Mouse (Mus musculus) stomach, embryonic 15.5 days (tissue): ENCODE measurements around the gene Atp5s. TPM values are rescaled to one million over a fixed set of nuclear protein-coding genes. Genes with fewer than 3 reads are reported as not detected.

Experiments
- ATAC-seq: fragments of 200-750 bp; cut with Nextera tagmentation; 2 replicates; pipeline ENCODE4 v1.8.0; 2017; ENCODE audit warnings: low read depth, moderate number of reproducible peaks, moderate TSS enrichment; ENCODE audit not compliant: insufficient read depth, low FRiP score
- H3K27ac ChIP-seq: fragments of 300-500 bp; sonication (generic); 2 replicates; pipeline ENCODE4 v1.5.1; 2015; ENCODE audit warnings: mild to moderate bottlenecking, inconsistent platforms
- H3K27me3 ChIP-seq: fragments of 300-500 bp; sonication (generic); replicated peaks from 2 replicates; pipeline ENCODE4 v1.6.1; 2015; ENCODE audit warnings: inconsistent platforms
- H3K36me3 ChIP-seq: fragments of 300-500 bp; sonication (generic); 2 replicates; pipeline ENCODE4 v1.6.1; 2015; ENCODE audit warnings: inconsistent platforms
- H3K4me1 ChIP-seq: fragments of 300-500 bp; sonication (generic); 2 replicates; pipeline ENCODE4 v1.6.1; 2015; ENCODE audit warnings: inconsistent platforms
- H3K4me2 ChIP-seq: fragments of 300-500 bp; sonication (generic); 2 replicates; pipeline ENCODE4 v1.6.1; 2015; ENCODE audit warnings: mild to moderate bottlenecking, inconsistent platforms
- H3K4me3 ChIP-seq: fragments of 300-500 bp; sonication (generic); replicated peaks from 2 replicates; pipeline ENCODE4 v1.5.1; 2015; ENCODE audit warnings: inconsistent platforms
- H3K9ac ChIP-seq: fragments of 300-500 bp; sonication (generic); 2 replicates; pipeline ENCODE4 v1.6.1; 2015; ENCODE audit warnings: inconsistent platforms
- H3K9me3 ChIP-seq: fragments of 300-500 bp; sonication (generic); 2 replicates; pipeline ENCODE4 v1.6.1; 2016; ENCODE audit warnings: inconsistent platforms
- WGBS: fragments of 180-500 bp; shearing (Covaris S2); methylation state at CpG from one replicate; pipeline ENCODE4 v1.1.7; 2015; 5-methylcytosine and 5-hydroxymethylcytosine counted together
- polyA plus RNA-seq: library from polyadenylated mRNA; unstranded; fragments of >200 nt; fragmentation: Nextera tagmentation; extraction: Ambion mirVana; gene quantifications from 2 replicates; pipeline ENCODE4 v1.2.1, GENCODE M21; 2015

Atp5s gene
- polyA plus RNA-seq, 1 experiment from 2014 or later = 28.2 TPM

GRCm38 (mm10) chr12:69761603-69762002 is 36.9 kb downstream of the Atp5s start:
- Histone ChIP-seq H3K4me2 (no peak overlapping the region), H3K9ac (no peak overlapping the region), H3K27ac (no peak overlapping the region), H3K4me1 (peaks cover 11% of the 10 kb centered on the region), H3K4me3 (no peak overlapping the region), H3K36me3 (no peaks in the 10 kb centered on the region), H3K9me3 (no peaks in the 10 kb centered on the region), H3K27me3 (no peaks in the 10 kb centered on the region)
- no peak for ATAC-seq
- 71% methylated on average over 2 of the region's 2 CpGs for WGBS

DNA sequence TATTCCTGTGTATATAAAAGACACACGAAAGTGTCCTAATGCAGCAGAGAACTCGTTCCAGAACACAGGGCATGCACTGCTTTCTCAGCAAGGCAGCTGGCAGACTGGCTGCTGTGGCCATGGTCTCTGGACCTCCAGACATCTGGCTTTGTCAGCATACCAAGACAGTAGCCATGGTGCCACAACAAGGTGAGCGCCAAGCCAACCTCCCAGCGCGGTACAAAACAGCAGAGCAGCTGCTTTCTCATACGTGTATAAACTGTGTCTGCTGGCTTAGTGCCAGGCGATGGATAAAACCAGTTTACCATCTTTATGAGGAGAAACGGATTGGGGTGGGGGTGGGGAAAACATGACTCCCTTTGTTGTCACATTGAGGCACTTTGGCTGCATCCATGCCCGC is 40.8 kb downstream of the Atp5s start:
- no peaks in the 10 kb centered on the region for H3K36me3 ChIP-seq
- H3K4me3 ChIP-seq = no peak overlapping the region
- H3K9me3 ChIP-seq = no peaks in the 10 kb centered on the region
- H3K4me2 ChIP-seq = no peak overlapping the region
- WGBS = 58% methylated on average over 9 of the region's 9 CpGs
- H3K27me3 ChIP-seq = no peaks in the 10 kb centered on the region
- no peak for ATAC-seq
- no peak overlapping the region for H3K27ac ChIP-seq
- H3K9ac ChIP-seq = no peak overlapping the region
- no peaks in the 10 kb centered on the region for H3K4me1 ChIP-seq

DNA sequence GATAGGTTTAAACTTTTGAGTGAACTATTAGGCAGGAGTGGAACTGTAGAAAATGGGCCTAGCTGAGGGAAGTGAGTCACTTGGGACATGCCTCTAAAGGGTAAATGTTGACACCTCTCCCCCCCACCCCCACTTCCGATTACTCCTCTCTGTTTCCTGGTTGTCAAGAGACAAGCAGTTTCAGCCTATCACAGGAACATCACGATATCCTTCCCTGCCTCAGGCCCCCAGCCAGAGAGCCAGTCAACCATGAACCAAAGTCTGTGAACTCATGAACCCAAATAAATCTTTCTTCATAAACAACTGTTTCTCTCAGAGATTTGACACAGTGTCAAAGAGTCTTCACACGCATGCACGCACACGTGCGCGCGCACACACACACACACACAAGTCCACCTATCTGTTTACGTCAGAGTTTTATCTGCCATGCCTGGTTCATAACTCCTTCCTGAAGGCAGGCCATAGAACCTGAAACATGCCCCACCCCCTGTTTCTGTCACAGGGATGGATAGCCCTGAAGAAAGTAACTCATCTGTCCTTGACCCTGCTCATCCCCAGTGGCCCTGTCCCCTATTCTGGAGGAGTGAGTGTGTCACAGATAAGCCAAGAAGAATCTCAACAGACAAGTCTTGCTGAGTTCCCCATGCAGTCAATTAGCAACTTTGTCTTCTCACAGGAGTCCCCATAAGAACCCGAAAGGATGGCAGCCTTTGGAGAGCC is 41.6 kb downstream of the Atp5s start:
- H3K4me1 ChIP-seq = no peaks in the 10 kb centered on the region
- no peak overlapping the region for H3K27ac ChIP-seq
- H3K9ac ChIP-seq = no peak overlapping the region
- no peak overlapping the region for H3K4me3 ChIP-seq
- ATAC-seq = no peak
- H3K9me3 ChIP-seq = no peaks in the 10 kb centered on the region
- no peak overlapping the region for H3K4me2 ChIP-seq
- H3K36me3 ChIP-seq = no peaks in the 10 kb centered on the region
- 76% methylated on average over 10 of the region's 10 CpGs for WGBS
- H3K27me3 ChIP-seq = no peaks in the 10 kb centered on the region

GRCm38 (mm10) chr12:69767476-69768258 is 42.9 kb downstream of the Atp5s start:
- Histone ChIP-seq H3K4me1 (no peaks in the 10 kb centered on the region), H3K4me2 (no peak overlapping the region), H3K4me3 (no peak overlapping the region), H3K9me3 (no peaks in the 10 kb centered on the region), H3K9ac (no peak overlapping the region), H3K27me3 (no peaks in the 10 kb centered on the region), H3K27ac (no peak overlapping the region), H3K36me3 (no peaks in the 10 kb centered on the region)
- 54% methylated on average over 9 of the region's 9 CpGs for WGBS
- no peak for ATAC-seq

- no peak overlapping the region for H3K9ac ChIP-seq
- H3K4me3 ChIP-seq = no peak overlapping the region
- H3K36me3 ChIP-seq = no peaks in the 10 kb centered on the region
- no peaks in the 10 kb centered on the region for H3K9me3 ChIP-seq
- no peaks in the 10 kb centered on the region for H3K4me1 ChIP-seq
- no peaks in the 10 kb centered on the region for H3K27me3 ChIP-seq
- ATAC-seq = no peak
- H3K4me2 ChIP-seq = no peak overlapping the region
- H3K27ac ChIP-seq = no peak overlapping the region
- 74% methylated on average over 2 of the region's 2 CpGs for WGBS
Observed at GRCm38 (mm10) chr12:69768841-69769240, 44.1 kb downstream of the Atp5s start.

GRCm38 (mm10) chr12:69776607-69777340 is 52.0 kb downstream of the Atp5s start:
- no peak overlapping the region for H3K27ac ChIP-seq
- WGBS = 55% methylated on average over 11 of the region's 11 CpGs
- peaks cover 6% of the 10 kb centered on the region; the same call in 1 of the 2 replicates for H3K4me1 ChIP-seq
- H3K9me3 ChIP-seq = no peaks in the 10 kb centered on the region
- no peak overlapping the region for H3K9ac ChIP-seq
- H3K36me3 ChIP-seq = no peaks in the 10 kb centered on the region
- ATAC-seq = 0 out of 2 replicates have a peak, but pooled peaks have one; percentile 27
- H3K4me2 ChIP-seq = no peak overlapping the region
- no peak overlapping the region for H3K4me3 ChIP-seq
- no peaks in the 10 kb centered on the region for H3K27me3 ChIP-seq

DNA sequence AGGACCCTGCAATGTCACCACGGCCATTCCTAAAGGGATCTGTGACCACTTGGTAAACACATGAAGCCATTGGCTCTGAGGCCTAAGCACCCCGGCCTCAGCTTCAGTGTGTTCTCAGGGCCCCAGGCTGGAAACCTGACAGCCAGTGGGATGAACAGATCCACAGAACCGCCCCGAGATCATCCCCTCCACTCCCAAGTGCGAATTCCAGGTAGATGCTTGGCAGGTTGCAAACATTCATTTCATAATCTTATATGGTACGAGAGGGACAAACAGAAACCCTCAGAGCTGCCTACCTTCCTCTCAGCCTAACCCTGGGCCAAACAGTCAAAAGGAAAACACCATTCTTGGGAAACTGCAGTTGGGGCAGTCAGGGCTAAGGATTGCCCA is 52.6 kb downstream of the Atp5s start:
- WGBS = 84% methylated on average over 6 of the region's 6 CpGs
- no peak for ATAC-seq
- no peaks in the 10 kb centered on the region for H3K27me3 ChIP-seq
- H3K9me3 ChIP-seq = no peaks in the 10 kb centered on the region
- peak overlapping the region; percentile 16; the same call in 1 of the 2 replicates for H3K27ac ChIP-seq
- H3K4me2 ChIP-seq = no peak overlapping the region
- no peaks in the 10 kb centered on the region for H3K36me3 ChIP-seq
- no peak overlapping the region for H3K9ac ChIP-seq
- no peak overlapping the region for H3K4me3 ChIP-seq
- peaks cover 7% of the 10 kb centered on the region; the same call in 1 of the 2 replicates for H3K4me1 ChIP-seq

DNA sequence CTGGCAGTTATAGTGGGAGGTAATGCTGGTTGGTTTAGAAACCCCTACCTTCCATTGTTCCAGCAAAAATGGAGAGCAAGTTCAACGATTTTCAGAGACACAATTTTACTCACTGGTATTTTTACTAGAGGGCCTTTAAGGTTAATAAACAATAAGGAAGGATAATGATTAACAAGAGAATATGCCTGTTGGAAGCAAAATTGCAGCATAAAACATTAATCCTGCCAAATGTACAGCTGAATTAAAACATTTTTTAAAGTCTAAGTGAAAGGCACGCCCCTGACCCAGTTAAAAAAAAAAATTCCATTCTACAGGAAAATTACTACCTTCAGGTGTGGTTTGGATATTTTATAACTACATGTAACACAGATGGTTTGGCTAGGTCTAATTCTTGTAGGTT is 53.2 kb downstream of the Atp5s start:
- ATAC-seq = no peak
- 59% methylated on average over 2 of the region's 2 CpGs for WGBS
- no peaks in the 10 kb centered on the region for H3K27me3 ChIP-seq
- H3K4me3 ChIP-seq = no peak overlapping the region
- no peak overlapping the region for H3K9ac ChIP-seq
- H3K4me1 ChIP-seq = peaks cover 8% of the 10 kb centered on the region; the same call in 1 of the 2 replicates
- no peaks in the 10 kb centered on the region for H3K9me3 ChIP-seq
- no peak overlapping the region; the same call in 1 of the 2 replicates for H3K27ac ChIP-seq
- H3K36me3 ChIP-seq = no peaks in the 10 kb centered on the region
- no peak overlapping the region for H3K4me2 ChIP-seq

DNA sequence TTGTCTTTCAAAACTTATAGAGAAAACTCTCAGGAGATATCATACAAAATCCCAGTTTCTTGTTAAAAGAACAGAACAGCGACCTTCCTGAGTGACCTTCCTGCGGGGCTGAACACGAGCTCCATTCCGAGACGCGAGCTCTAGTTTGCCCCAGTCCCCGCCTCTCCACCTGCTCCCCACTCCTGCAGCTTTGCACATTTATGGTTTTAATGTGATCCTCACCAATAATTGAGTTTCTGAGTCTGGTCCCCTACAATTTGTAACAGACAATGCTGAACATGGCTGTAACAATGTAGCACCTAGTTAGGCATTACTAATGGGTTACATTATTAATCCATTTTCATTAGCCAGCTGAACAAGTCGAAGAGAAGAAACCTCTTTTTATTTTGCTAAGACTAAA is 56.7 kb downstream of the Atp5s start:
- WGBS = 72% methylated on average over 8 of the region's 8 CpGs
- H3K27me3 ChIP-seq = no peaks in the 10 kb centered on the region
- no peaks in the 10 kb centered on the region for H3K36me3 ChIP-seq
- no peak overlapping the region for H3K4me3 ChIP-seq
- H3K4me2 ChIP-seq = no peak overlapping the region
- H3K9ac ChIP-seq = no peak overlapping the region
- ATAC-seq = no peak
- H3K9me3 ChIP-seq = no peaks in the 10 kb centered on the region
- H3K4me1 ChIP-seq = peaks cover 8% of the 10 kb centered on the region; the same call in 1 of the 2 replicates
- no peak overlapping the region for H3K27ac ChIP-seq

GRCm38 (mm10) chr12:69781935-69782650 is 57.3 kb downstream of the Atp5s start:
- no peaks in the 10 kb centered on the region for H3K9me3 ChIP-seq
- H3K27ac ChIP-seq = no peak overlapping the region
- ATAC-seq = peak; percentile 54; the same call in 1 of the 2 replicates
- H3K4me1 ChIP-seq = peaks cover 6% of the 10 kb centered on the region; the same call in 1 of the 2 replicates
- no peak overlapping the region for H3K4me3 ChIP-seq
- no peak overlapping the region for H3K4me2 ChIP-seq
- H3K36me3 ChIP-seq = no peaks in the 10 kb centered on the region
- 76% methylated on average over 10 of the region's 10 CpGs for WGBS
- H3K9ac ChIP-seq = no peak overlapping the region
- no peaks in the 10 kb centered on the region for H3K27me3 ChIP-seq

GRCm38 (mm10) chr12:69783247-69784025 is 58.7 kb downstream of the Atp5s start:
- no peak overlapping the region for H3K4me3 ChIP-seq
- H3K4me1 ChIP-seq = 0 out of 2 replicates have a peak, but pooled peaks cover 2% of the 10 kb centered on the region
- no peak overlapping the region for H3K4me2 ChIP-seq
- H3K9me3 ChIP-seq = no peaks in the 10 kb centered on the region
- no peaks in the 10 kb centered on the region for H3K27me3 ChIP-seq
- no peaks in the 10 kb centered on the region for H3K36me3 ChIP-seq
- no peak overlapping the region for H3K27ac ChIP-seq
- H3K9ac ChIP-seq = no peak overlapping the region
- WGBS = 49% methylated on average over 6 of the region's 6 CpGs
- ATAC-seq = peak; percentile 83
